In the genomic region with DNA sequence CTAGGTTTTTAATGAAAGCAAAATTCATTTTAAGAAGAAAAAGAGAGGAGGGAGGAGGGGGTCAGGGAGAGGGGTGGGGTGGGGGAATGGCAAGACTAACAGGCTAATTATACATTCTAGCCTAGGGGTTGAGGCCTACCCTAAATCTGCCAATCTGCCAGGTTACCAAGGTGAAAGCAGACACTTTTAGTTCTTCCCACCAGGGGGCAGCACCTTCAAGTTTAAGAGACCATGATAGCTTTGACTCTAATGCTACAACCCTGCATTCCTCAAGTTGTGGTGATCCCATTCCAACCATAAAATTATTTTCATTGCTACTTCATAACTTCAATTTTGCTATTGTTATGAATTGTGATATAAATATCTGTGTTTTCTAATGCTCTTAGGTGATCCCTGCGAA, we compare ENCODE assay signal across 9 mouse cellular contexts. TPM values are rescaled to one million over a fixed set of nuclear protein-coding genes. Genes with fewer than 3 reads are reported as not detected.
DNase-seq lines count a peak whose midpoint lies in the region; ATAC-seq lines count a peak whose summit lies in the region.
"Had no signal": no experiment of that assay in that cellular context is flagged by ENCODE, and none has a peak within 500 bp of the region (broad histone marks: within the 10 kb centered on the region; RNA-seq: fewer than 3 reads in every experiment).

No protein-coding gene starts in this region.

- 79% methylated on average over 1 of the region's 1 CpGs for WGBS in midbrain, embryonic 11.5 days
- WGBS in midbrain, embryonic 16.5 days: 73% methylated on average over 1 of the region's 1 CpGs
- 69% methylated on average over 1 of the region's 1 CpGs for WGBS in limb, embryonic 13.5 days

- no peak overlapping the region for H3K9ac ChIP-seq in midbrain, embryonic 11.5 days (ENCODE audit: low read length)
- no peak overlapping the region for H3K9ac ChIP-seq in midbrain, embryonic 16.5 days (ENCODE audit: low read depth, low read length)
- no peak overlapping the region for H3K9ac ChIP-seq in limb, embryonic 13.5 days
- H3K9ac ChIP-seq: heart, embryonic 13.5 days had no signal

- H3K27ac ChIP-seq in midbrain, embryonic 11.5 days (ENCODE audit: low read depth, low read length): no peak overlapping the region
- H3K27ac ChIP-seq in midbrain, embryonic 16.5 days (ENCODE audit: low read length): no peak overlapping the region
- H3K27ac ChIP-seq in limb, embryonic 13.5 days: no peak overlapping the region
- H3K27ac ChIP-seq: heart, embryonic 13.5 days had no signal

- no peaks in the 10 kb centered on the region for H3K9me3 ChIP-seq in midbrain, embryonic 11.5 days (ENCODE audit: control insufficient read depth, low read length)
- H3K9me3 ChIP-seq in midbrain, embryonic 16.5 days (replicated peaks; ENCODE audit: control insufficient read depth, low read length, poor library complexity, severe bottlenecking): no peaks in the 10 kb centered on the region
- no peaks in the 10 kb centered on the region for H3K9me3 ChIP-seq in limb, embryonic 13.5 days
- H3K9me3 ChIP-seq: heart, embryonic 13.5 days had no signal

- peak; percentile 64; the same call in 1 of the 2 replicates for ATAC-seq in midbrain, embryonic 11.5 days (ENCODE audit: low FRiP score)
- no peak for ATAC-seq in midbrain, embryonic 16.5 days
- peak; percentile 57; the same call in 1 of the 2 replicates for ATAC-seq in limb, embryonic 13.5 days (ENCODE audit: low FRiP score, low read depth)

- peak; percentile 96 for DNase-seq in midbrain, embryonic 11.5 days (ENCODE audit: low spot score, missing footprints)
- peak; percentile 85 for DNase-seq in cerebellum, adult 8-10 months
- DNase-seq in frontal cortex, postnatal 14 days (ENCODE audit: low spot score in 2 of 2): peak; percentile 14 to 67
- peak; percentile 85 for DNase-seq in kidney, adult 9 months
- DNase-seq in ovary, postnatal 10 days (ENCODE audit: low spot score): peak; percentile 19
- peak; percentile 52 to 81 for DNase-seq in thymus, postnatal 10 days (ENCODE audit: low spot score in 2 of 2)

- H3K4me1 ChIP-seq in midbrain, embryonic 11.5 days (ENCODE audit: control insufficient read depth, insufficient read depth, low read length): no peaks in the 10 kb centered on the region
- no peaks in the 10 kb centered on the region for H3K4me1 ChIP-seq in midbrain, embryonic 16.5 days (ENCODE audit: control insufficient read depth, insufficient read depth, low read length)
- no peaks in the 10 kb centered on the region for H3K4me1 ChIP-seq in limb, embryonic 13.5 days

- no peaks in the 10 kb centered on the region for H3K27me3 ChIP-seq in midbrain, embryonic 11.5 days (ENCODE audit: control insufficient read depth, insufficient read depth, low read length)
- no peaks in the 10 kb centered on the region for H3K27me3 ChIP-seq in midbrain, embryonic 16.5 days (ENCODE audit: control insufficient read depth, insufficient read depth, low read depth, low read length)
- H3K27me3 ChIP-seq in limb, embryonic 13.5 days: no peaks in the 10 kb centered on the region
- H3K27me3 ChIP-seq: heart, embryonic 13.5 days had no signal

- H3K4me2 ChIP-seq in midbrain, embryonic 11.5 days: no peak overlapping the region
- H3K4me2 ChIP-seq in midbrain, embryonic 16.5 days (ENCODE audit: low read length): no peak overlapping the region
- H3K4me2 ChIP-seq in limb, embryonic 13.5 days (replicated peaks): no peak overlapping the region
- H3K4me2 ChIP-seq: heart, embryonic 13.5 days had no signal

- no peak overlapping the region for H3K4me3 ChIP-seq in midbrain, embryonic 11.5 days (ENCODE audit: low read depth, low read length)
- H3K4me3 ChIP-seq in midbrain, embryonic 16.5 days (ENCODE audit: low read depth, low read length): no peak overlapping the region
- no peak overlapping the region for H3K4me3 ChIP-seq in limb, embryonic 13.5 days
- H3K4me3 ChIP-seq: heart, embryonic 13.5 days had no signal

- no peaks in the 10 kb centered on the region for H3K36me3 ChIP-seq in midbrain, embryonic 11.5 days (ENCODE audit: control insufficient read depth, insufficient read depth, low read length)
- H3K36me3 ChIP-seq in midbrain, embryonic 16.5 days (ENCODE audit: control insufficient read depth, insufficient read depth, low read length): no peaks in the 10 kb centered on the region
- no peaks in the 10 kb centered on the region for H3K36me3 ChIP-seq in limb, embryonic 13.5 days
- H3K36me3 ChIP-seq: heart, embryonic 13.5 days had no signal

RNA-seq across cellular contexts. Expression of a gene that starts 6.5 kb away (rescaled TPM):
- not detected in 2 replicates for polyA plus RNA-seq in midbrain, embryonic 11.5 days (2014; fragmentation: Nextera tagmentation; extraction: Ambion mirVana)
- not detected in 2 replicates for polyA plus RNA-seq in midbrain, embryonic 16.5 days (2015; fragmentation: Nextera tagmentation; extraction: Ambion mirVana)
- polyA plus RNA-seq in limb, embryonic 13.5 days (2015; fragmentation: Nextera tagmentation; extraction: Ambion mirVana): not detected in 2 replicates
- polyA plus RNA-seq: heart, embryonic 13.5 days had no signal

RNA-seq across cellular contexts. Expression of a gene that starts 44.7 kb away (rescaled TPM):
- polyA plus RNA-seq in midbrain, embryonic 11.5 days (2014; fragmentation: Nextera tagmentation; extraction: Ambion mirVana): 22.8 and 23.7 TPM in 2 replicates
- polyA plus RNA-seq in midbrain, embryonic 16.5 days (2015; fragmentation: Nextera tagmentation; extraction: Ambion mirVana): 10.5 and 13.7 TPM in 2 replicates
- polyA plus RNA-seq in limb, embryonic 13.5 days (2015; fragmentation: Nextera tagmentation; extraction: Ambion mirVana): 25.9 and 26.0 TPM in 2 replicates

Comparison
In these comparisons a context has a peak if more than half of its experiments do, and no peak if none do; other contexts are left out.
1. DNase-seq: peak in every context shown above with its lines; median percentile 96 in midbrain, embryonic 11.5 days; 85 in cerebellum, adult 8-10 months; 85 in kidney, adult 9 months; 66 in thymus, postnatal 10 days; 40 in frontal cortex, postnatal 14 days; 19 in ovary, postnatal 10 days.